Mouse (Mus musculus) hindbrain, embryonic 16.5 days (tissue): Measurements from ENCODE around the gene Klhl7. TPM values are rescaled to one million over a fixed set of nuclear protein-coding genes. Genes with fewer than 3 reads are reported as not detected.

Source experiments
- ATAC-seq: fragments of 200-750 bp; cut with Nextera tagmentation; 2 replicates; pipeline ENCODE4 v1.8.0; 2017; ENCODE audit warnings: moderate TSS enrichment, moderate library complexity
- H3K27ac ChIP-seq: fragments of 300-500 bp; sonication (generic); 2 replicates; pipeline ENCODE4 v1.5.1; 2014; ENCODE audit warnings: low read depth, mild to moderate bottlenecking, control low read depth, low read length, moderate library complexity
- H3K27me3 ChIP-seq: fragments of 300-500 bp; sonication (generic); replicated peaks from 2 replicates; pipeline ENCODE4 v1.6.1; 2014; ENCODE audit warnings: low read length; ENCODE audit not compliant: control insufficient read depth, insufficient read depth
- H3K36me3 ChIP-seq: fragments of 300-500 bp; sonication (generic); 2 replicates; pipeline ENCODE4 v1.6.1; 2014; ENCODE audit warnings: mild to moderate bottlenecking, low read length, moderate library complexity, mixed read lengths; ENCODE audit not compliant: control insufficient read depth, insufficient read depth
- H3K4me1 ChIP-seq: fragments of 300-500 bp; sonication (generic); 2 replicates; pipeline ENCODE4 v1.6.1; 2014; ENCODE audit warnings: low read depth, low read length; ENCODE audit not compliant: control insufficient read depth, insufficient read depth
- H3K4me2 ChIP-seq: fragments of 300-500 bp; sonication (generic); 2 replicates; pipeline ENCODE4 v1.6.1; 2014; ENCODE audit warnings: mild to moderate bottlenecking, low read length, control low read depth, moderate library complexity
- H3K4me3 ChIP-seq: fragments of 300-500 bp; sonication (generic); 2 replicates; pipeline ENCODE4 v1.5.1; 2014; ENCODE audit warnings: mild to moderate bottlenecking, low read length, control low read depth, moderate library complexity
- H3K9ac ChIP-seq: fragments of 300-500 bp; sonication (generic); 2 replicates; pipeline ENCODE4 v1.6.1; 2014; ENCODE audit warnings: low read depth, mild to moderate bottlenecking, control low read depth, low read length, moderate library complexity
- H3K9me3 ChIP-seq: fragments of 300-500 bp; sonication (generic); 2 replicates; pipeline ENCODE4 v1.6.1; 2014; ENCODE audit warnings: mild to moderate bottlenecking, low read length, moderate library complexity; ENCODE audit not compliant: control insufficient read depth
- WGBS: fragments of 180-500 bp; shearing (Covaris S2); extraction: QIAGEN DNeasy Blood & Tissue Kit; methylation state at CpG from one replicate; pipeline ENCODE4 v1.1.7; 2014; 5-methylcytosine and 5-hydroxymethylcytosine counted together
- polyA plus RNA-seq: library from polyadenylated mRNA; unstranded; fragments of >200 nt; fragmentation: Nextera tagmentation; extraction: Ambion mirVana; gene quantifications from 2 replicates; pipeline ENCODE4 v1.2.1, GENCODE M21; 2015

Klhl7 gene
- polyA plus RNA-seq, 1 experiment from 2014 or later, result 132 TPM

DNA sequence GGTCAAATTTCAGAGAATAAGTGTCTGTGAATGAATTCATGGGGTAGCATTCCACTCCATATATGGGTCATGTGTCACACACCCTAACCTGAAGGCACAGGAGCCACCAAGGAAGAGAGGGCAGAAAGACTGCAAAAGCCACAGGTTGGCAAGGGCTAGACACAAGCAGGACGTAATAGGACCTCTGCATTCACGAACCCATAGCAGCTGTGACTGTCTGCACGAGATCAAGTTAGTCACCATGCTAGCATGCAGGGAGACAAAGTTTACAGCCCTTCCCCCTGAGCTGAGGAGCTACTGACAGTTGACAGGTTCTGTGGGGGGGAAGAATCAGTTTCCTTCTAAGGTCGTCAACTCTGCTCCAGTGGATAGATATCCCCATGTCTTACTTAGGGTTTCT is 36.9 kb upstream of the Klhl7 start:
- H3K9me3 ChIP-seq, result no peaks in the 10 kb centered on the region
- H3K4me2 ChIP-seq, result no peak overlapping the region
- no peak overlapping the region for H3K27ac ChIP-seq
- no peaks in the 10 kb centered on the region for H3K36me3 ChIP-seq
- no peaks in the 10 kb centered on the region for H3K27me3 ChIP-seq
- no peak overlapping the region for H3K9ac ChIP-seq
- no peak overlapping the region for H3K4me3 ChIP-seq
- WGBS, result 81% methylated on average over 4 of the region's 4 CpGs
- no peak for ATAC-seq
- H3K4me1 ChIP-seq, result no peaks in the 10 kb centered on the region

DNA sequence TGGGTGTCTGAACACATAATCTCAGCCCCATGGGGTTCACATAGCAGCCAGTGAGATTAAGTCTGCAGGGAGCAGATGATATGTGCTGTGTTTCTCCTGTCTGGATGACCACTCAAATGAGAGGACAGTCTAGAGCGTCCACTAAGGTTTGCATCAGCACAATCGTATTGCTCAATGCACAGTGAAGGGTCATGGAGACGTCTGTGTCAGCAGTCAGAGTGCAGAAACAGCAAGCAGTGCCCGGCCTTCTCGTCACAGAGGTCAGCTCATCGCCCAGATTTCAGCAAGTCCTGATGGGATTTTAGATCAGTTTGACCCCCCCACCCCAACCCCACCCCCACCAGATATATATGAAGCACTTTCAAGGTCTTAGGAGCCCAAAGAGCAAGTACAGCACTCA is 31.4 kb upstream of the Klhl7 start:
- Histone ChIP-seq H3K27ac (no peak overlapping the region), H3K4me1 (no peaks in the 10 kb centered on the region), H3K9ac (no peak overlapping the region), H3K4me2 (no peak overlapping the region), H3K9me3 (no peaks in the 10 kb centered on the region), H3K4me3 (no peak overlapping the region), H3K27me3 (no peaks in the 10 kb centered on the region), H3K36me3 (no peaks in the 10 kb centered on the region)
- WGBS, result 74% methylated on average over 6 of the region's 6 CpGs
- ATAC-seq, result no peak

DNA sequence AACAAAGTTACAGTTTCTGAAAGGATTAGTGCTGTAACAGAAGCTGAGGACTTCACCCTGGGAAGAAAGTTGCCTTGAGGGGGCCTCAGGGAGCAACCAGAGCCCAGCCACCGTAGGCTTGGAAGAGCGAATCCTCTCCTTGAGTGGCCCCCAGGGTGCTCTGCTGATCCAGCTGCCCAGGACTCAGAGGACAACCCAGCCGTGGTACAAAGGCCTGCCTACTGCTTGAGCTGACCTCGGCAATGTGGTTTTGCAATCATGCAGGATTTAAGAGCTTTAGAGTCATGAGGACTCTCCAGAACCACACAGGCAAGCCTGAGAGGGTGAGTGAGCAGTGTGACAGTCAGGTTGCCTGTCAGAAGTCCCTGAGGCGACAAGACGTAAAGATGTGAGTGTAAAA is 28.4 kb upstream of the Klhl7 start:
- ATAC-seq, result no peak
- Histone ChIP-seq H3K9ac (no peak overlapping the region), H3K27me3 (no peaks in the 10 kb centered on the region), H3K9me3 (no peaks in the 10 kb centered on the region), H3K4me2 (no peak overlapping the region), H3K27ac (no peak overlapping the region), H3K36me3 (no peaks in the 10 kb centered on the region), H3K4me3 (no peak overlapping the region), H3K4me1 (peaks cover 2% of the 10 kb centered on the region)
- WGBS, result 75% methylated on average over 6 of the region's 6 CpGs

DNA sequence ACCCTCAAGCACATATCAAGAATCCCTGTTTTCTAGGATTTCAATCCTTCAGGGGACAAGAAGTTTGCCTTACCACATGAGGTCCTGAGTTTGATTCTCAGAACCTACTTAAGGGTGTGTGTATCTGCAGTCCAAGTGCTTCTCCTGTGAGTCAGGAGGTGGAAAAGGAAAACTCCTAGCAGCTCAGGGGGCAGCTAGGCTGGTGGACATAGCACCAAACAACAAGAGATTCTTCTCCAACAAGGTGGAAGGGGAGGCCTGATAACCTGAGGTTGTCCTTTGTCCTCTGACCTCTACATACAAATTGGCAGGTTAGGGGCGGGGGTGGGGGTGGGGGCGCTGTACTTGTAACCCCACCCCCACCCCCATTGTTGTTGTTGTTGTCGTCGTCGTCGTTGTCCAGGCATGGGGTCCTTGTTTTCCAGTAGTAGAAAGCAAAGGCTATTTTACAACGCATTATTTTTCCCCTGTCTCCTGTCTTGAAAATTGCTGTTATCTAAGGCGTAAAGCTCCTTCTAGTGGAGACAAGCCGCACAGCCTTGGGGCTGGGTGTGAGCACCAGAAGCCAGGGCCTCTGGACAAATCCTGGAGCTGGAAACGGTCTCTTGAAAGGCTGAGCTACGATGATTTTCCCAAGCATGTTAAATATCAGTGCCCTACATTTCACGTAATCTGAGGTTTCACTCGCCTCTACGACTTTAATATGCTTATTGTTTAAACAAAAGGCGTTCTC is 23.3 kb upstream of the Klhl7 start:
- peaks cover 4% of the 10 kb centered on the region for H3K4me1 ChIP-seq
- no peaks in the 10 kb centered on the region for H3K36me3 ChIP-seq
- no peaks in the 10 kb centered on the region for H3K27me3 ChIP-seq
- no peaks in the 10 kb centered on the region for H3K9me3 ChIP-seq
- peak overlapping the region; percentile 52 for H3K4me2 ChIP-seq
- WGBS, result under 1% methylated on average over 15 of the region's 15 CpGs
- H3K4me3 ChIP-seq, result peak overlapping the region; percentile 26
- peak overlapping the region; percentile 50; the same call in 1 of the 2 replicates for H3K9ac ChIP-seq
- ATAC-seq, result peak; percentile 92
- peak overlapping the region; percentile 74 for H3K27ac ChIP-seq

DNA sequence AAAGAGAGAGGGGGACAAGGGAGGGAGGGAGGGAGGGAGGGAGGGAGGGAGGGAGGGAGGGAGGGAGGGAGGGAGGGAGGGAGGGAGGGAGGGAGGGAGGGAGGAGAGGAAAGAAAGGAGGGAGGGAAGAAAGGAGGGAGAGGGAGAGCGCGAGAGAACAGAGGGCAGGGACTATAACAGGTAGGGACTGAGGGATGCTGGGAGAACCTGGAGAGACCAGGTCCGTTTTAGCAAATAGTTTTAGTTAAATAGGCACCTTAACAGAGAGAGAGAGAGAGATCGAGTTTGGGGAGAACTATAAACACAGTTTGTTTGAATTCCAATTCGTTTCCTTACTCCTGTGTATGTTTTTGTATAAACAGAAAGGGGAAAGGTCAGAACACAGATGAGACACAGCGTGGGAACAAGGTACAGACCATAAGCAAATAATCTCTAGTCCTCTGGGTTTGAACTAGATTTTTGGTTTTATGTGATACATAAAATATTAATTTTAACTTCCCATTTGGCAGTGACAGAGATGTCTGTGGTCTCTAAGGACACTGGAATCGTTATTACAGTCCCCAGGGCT is 22.6 kb upstream of the Klhl7 start:
- Histone ChIP-seq H3K27me3 (no peaks in the 10 kb centered on the region), H3K4me1 (peaks cover 4% of the 10 kb centered on the region), H3K9me3 (no peaks in the 10 kb centered on the region), H3K4me3 (peak overlapping the region; percentile 26; the same call in 1 of the 2 replicates), H3K36me3 (no peaks in the 10 kb centered on the region), H3K9ac (no peak overlapping the region), H3K4me2 (peak overlapping the region; percentile 52), H3K27ac (no peak overlapping the region; the same call in 1 of the 2 replicates)
- ATAC-seq, result no peak
- WGBS, result 13% methylated on average over 7 of the region's 7 CpGs

DNA sequence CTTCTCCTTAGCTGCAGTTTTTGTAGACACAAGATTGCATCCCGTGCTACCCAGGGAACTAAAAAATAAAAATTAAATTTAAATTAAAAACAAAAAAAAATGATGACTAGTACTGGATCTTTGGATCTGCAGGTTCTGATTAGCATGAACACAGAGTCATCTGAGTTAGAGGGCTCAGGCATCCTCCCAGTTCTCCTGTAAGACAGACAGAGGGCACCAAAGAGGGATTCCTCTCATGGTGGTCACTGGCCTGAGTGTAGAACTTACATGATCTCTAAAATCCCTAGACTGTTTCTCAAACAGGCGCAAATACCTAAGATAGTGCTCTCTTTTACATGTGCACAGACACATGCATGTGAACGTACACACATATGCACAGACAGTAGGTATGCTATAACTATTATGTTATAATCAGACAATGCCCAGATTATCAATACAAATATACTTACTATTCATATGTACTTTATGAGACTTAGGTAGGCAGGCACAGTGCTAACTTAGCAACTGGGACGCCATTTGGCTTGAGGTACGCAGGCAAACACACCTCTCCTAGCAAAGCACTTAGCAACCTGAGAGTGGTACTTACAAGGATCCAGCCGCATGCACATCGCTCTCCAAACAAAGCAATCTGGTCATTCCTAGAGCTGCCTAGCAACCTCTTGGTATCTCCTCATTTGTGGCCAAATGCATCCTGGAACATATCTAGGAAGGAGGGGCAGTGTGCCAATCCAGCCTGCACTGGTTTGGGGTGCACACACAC is 21.8 kb upstream of the Klhl7 start:
- no peak overlapping the region for H3K9ac ChIP-seq
- peaks cover 4% of the 10 kb centered on the region for H3K4me1 ChIP-seq
- H3K27me3 ChIP-seq, result no peaks in the 10 kb centered on the region
- no peak overlapping the region for H3K4me3 ChIP-seq
- H3K9me3 ChIP-seq, result no peaks in the 10 kb centered on the region
- whole genome bisulfite sequencing, result 83% methylated on average over 7 of the region's 7 CpGs
- H3K4me2 ChIP-seq, result no peak overlapping the region
- no peak overlapping the region for H3K27ac ChIP-seq
- ATAC-seq, result no peak
- H3K36me3 ChIP-seq, result no peaks in the 10 kb centered on the region

DNA sequence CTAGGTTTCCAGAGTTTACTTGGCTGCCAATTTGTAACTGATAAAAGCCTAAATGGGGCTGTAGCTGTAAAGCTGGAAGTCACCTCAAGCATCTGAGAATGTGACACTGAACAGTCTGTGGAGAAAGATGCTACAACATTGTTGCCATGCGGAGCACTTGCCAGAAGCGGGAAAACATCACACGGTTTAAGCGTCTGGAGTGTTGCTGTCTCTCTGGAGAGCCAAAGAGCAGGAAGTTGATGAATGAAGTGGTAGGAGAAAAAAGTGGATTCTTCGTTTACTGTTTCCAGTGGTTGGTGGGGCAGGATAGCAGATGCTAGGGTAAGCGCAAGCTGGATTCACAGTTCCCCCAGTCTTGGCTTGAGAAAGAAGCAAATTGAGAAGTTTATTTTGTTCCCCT is 19.6 kb upstream of the Klhl7 start:
- Histone ChIP-seq H3K4me3 (no peak overlapping the region), H3K9me3 (no peaks in the 10 kb centered on the region), H3K9ac (no peak overlapping the region), H3K36me3 (no peaks in the 10 kb centered on the region), H3K4me1 (peaks cover 4% of the 10 kb centered on the region), H3K27me3 (no peaks in the 10 kb centered on the region), H3K27ac (no peak overlapping the region), H3K4me2 (no peak overlapping the region)
- ATAC-seq, result no peak
- WGBS, result 65% methylated on average over 6 of the region's 6 CpGs

DNA sequence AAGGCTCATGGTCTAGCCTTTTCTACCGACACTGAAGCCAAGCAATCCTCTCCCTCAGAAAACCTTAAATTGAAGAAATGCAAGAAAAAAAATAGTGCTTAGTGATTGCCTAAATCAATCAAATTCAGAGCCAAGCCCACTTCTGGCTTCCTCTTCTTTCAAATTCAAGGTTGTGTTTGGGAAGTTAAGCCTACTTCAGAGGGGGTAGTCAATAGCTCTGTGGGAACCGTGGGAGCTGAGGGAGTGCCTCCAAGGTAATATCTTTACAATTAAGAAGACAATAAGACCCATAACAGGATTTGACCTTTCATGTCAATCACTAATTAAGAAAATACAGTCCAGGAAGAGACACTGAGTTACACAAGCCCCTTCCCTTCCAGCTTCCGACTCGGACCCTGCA is 15.6 kb upstream of the Klhl7 start:
- no peaks in the 10 kb centered on the region for H3K4me1 ChIP-seq
- no peak overlapping the region for H3K9ac ChIP-seq
- H3K36me3 ChIP-seq, result no peaks in the 10 kb centered on the region
- H3K4me2 ChIP-seq, result no peak overlapping the region
- H3K4me3 ChIP-seq, result no peak overlapping the region
- ATAC-seq, result no peak
- H3K9me3 ChIP-seq, result no peaks in the 10 kb centered on the region
- H3K27ac ChIP-seq, result no peak overlapping the region
- no peaks in the 10 kb centered on the region for H3K27me3 ChIP-seq
- WGBS, result 77% methylated on average over 4 of the region's 4 CpGs

DNA sequence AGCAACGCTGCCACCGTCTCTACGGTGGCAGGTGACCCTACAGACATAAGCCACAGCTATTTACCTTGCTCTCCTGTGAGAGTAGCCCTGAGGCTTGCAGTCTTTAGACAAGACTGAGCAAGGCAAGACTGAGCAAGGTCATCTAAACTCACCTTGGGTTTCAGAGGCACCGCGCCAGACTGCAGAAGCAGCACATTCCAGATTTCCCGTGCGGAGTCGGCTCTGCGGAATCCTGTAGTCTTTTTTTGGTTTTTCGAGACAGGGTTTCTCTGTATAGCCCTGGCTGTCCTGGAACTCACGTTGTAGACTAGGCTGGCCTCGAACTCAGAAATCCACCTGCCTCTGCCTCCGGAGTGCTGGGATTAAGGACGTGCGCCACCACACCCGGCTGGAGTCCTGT is 14.2 kb upstream of the Klhl7 start:
- H3K4me1 ChIP-seq, result no peaks in the 10 kb centered on the region
- H3K9me3 ChIP-seq, result no peaks in the 10 kb centered on the region
- H3K4me3 ChIP-seq, result no peak overlapping the region
- 88% methylated on average over 16 of the region's 16 CpGs for WGBS
- no peak overlapping the region for H3K9ac ChIP-seq
- no peaks in the 10 kb centered on the region for H3K27me3 ChIP-seq
- no peak for ATAC-seq
- H3K27ac ChIP-seq, result no peak overlapping the region
- H3K4me2 ChIP-seq, result no peak overlapping the region
- H3K36me3 ChIP-seq, result no peaks in the 10 kb centered on the region
